Mouse (Mus musculus) cortical plate, adult 2 months (tissue): ENCODE measurements around the gene Stambp. TPM values are rescaled to one million over a fixed set of nuclear protein-coding genes. Genes with fewer than 3 reads are reported as not detected.

ENCODE experiments used
- H3K27ac ChIP-seq: fragments of 200-500 bp; 2 replicates; pipeline ENCODE4 v1.5.1; 2012; ENCODE audit warnings: low read length, control low read depth, inconsistent platforms; ENCODE audit not compliant: insufficient read depth
- H3K4me1 ChIP-seq: fragments of 200-500 bp; 2 replicates; pipeline ENCODE4 v1.6.1; 2011; ENCODE audit warnings: low read length; ENCODE audit not compliant: control insufficient read depth, insufficient read depth
- H3K4me3 ChIP-seq: fragments of 200-500 bp; 2 replicates; pipeline ENCODE4 v1.5.1; 2011; ENCODE audit warnings: mild to moderate bottlenecking, low read length, control low read depth; ENCODE audit not compliant: insufficient read depth
- CTCF ChIP-seq: fragments of 200-500 bp; IDR thresholded peaks from 2 replicates; pipeline ENCODE4 v1.5.1; 2011; ENCODE audit warnings: mild to moderate bottlenecking, control low read depth, low read length; ENCODE audit not compliant: insufficient read depth; ENCODE audit errors: extremely low read depth
- POLR2A ChIP-seq: fragments of 200-500 bp; IDR thresholded peaks from 2 replicates; pipeline ENCODE4 v1.6.1; 2011; ENCODE audit warnings: mild to moderate bottlenecking, low read length, control low read depth; ENCODE audit not compliant: insufficient read depth; ENCODE audit errors: extremely low read depth
- polyA plus RNA-seq: library from polyadenylated mRNA; depleted of rRNA; stranded (reverse); fragments of >200 nt; gene quantifications from 2 replicates; pipeline ENCODE4 v1.2.3, GENCODE M21; 2012; rRNA removed

The Stambp gene
- polyA plus RNA-seq, result 36.4 and 37.4 TPM in 2 replicates

DNA sequence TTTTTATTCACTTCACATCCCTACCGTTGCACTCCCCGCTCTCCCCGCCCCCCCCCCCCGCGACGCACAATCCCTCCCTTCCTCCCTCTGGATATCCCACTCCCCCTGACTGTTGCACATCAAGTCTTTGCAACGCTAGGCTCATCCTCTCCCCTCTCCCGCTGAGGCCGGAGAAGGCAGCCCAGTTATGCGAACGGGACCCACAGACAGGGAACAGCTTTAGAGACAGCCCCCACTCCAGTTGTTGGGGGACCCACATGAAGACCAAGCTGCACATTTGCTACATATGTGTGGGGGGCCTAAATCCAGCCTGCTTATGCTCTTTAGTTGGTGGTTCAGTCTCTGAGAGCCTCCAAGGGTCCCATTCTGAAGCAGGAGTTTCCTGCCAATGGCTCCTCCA lies at the start of gene Stambp:
Gene Stambp, minus strand, starts transcription at position 59 of the 400 bp plus-strand sequence.
- peak within 1 kb of the TSS; percentile 82 for H3K4me3 ChIP-seq
- peak within 1 kb of the TSS; percentile 81; the same call in 1 of the 2 replicates for H3K27ac ChIP-seq
- peaks cover 3% of the 10 kb centered on the region for H3K4me1 ChIP-seq
- TF ChIP-seq POLR2A, result no peak
- TF ChIP-seq CTCF, result no peak

GRCm38 (mm10) chr6:83619955-83620354 lies 47.4 kb upstream of the Stambp start:
- TF ChIP-seq CTCF, result no peak
- TF ChIP-seq POLR2A, result no peak
- H3K4me1 ChIP-seq, result no peaks in the 10 kb centered on the region
- H3K4me3 ChIP-seq, result no peak overlapping the region
- H3K27ac ChIP-seq, result no peak overlapping the region

- Histone ChIP-seq H3K27ac (no peak overlapping the region), H3K4me1 (no peaks in the 10 kb centered on the region)
Measured at GRCm38 (mm10) chr6:83617581-83618335, 45.2 kb upstream of the Stambp start.

DNA sequence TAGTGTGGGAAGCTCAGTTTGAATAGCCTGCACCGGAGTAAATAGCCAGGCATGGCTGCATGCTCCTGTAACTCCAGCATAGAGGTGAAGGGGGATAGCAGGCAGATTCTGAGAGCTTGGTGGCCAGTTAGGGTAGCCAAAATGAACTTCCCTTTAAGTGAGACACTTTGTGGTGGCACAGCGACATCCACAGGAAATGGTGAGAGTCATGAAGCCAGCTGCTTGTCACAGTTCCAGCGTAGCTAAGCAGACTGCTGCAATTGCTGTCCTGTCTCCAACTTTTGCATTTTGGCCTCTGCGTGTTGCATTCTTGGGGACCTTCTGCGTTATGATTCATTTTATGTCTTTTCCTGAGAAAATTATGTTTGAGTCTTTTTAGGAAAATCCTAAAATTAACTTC lies 44.0 kb upstream of the Stambp start:
- Histone ChIP-seq H3K4me3 (no peak overlapping the region), H3K4me1 (no peaks in the 10 kb centered on the region), H3K27ac (no peak overlapping the region)
- peak; percentile 41 for TF ChIP-seq CTCF
- no peak for TF ChIP-seq POLR2A

More at GRCm38 (mm10) chr6:83617581-83618335, 45.2 kb upstream of the Stambp start:
- no peak overlapping the region for H3K4me3 ChIP-seq
- TF ChIP-seq POLR2A, result no peak
- no peak for TF ChIP-seq CTCF

GRCm38 (mm10) chr6:83614469-83614868 lies 41.9 kb upstream of the Stambp start:
- no peak overlapping the region for H3K27ac ChIP-seq
- H3K4me1 ChIP-seq, result no peaks in the 10 kb centered on the region
- no peak overlapping the region for H3K4me3 ChIP-seq
- TF ChIP-seq CTCF (no peak), POLR2A (no peak)

- no peak overlapping the region for H3K27ac ChIP-seq
- TF ChIP-seq POLR2A, result no peak
- TF ChIP-seq CTCF, result no peak
- H3K4me1 ChIP-seq, result no peaks in the 10 kb centered on the region
- no peak overlapping the region for H3K4me3 ChIP-seq
Measured at GRCm38 (mm10) chr6:83612976-83613375, 40.4 kb upstream of the Stambp start.

- no peak for TF ChIP-seq CTCF
- TF ChIP-seq POLR2A, result no peak
- H3K27ac ChIP-seq, result peak overlapping the region; percentile 1; the same call in 1 of the 2 replicates
- no peak overlapping the region for H3K4me3 ChIP-seq
- no peaks in the 10 kb centered on the region for H3K4me1 ChIP-seq
Measured at GRCm38 (mm10) chr6:83599636-83600174, 27.2 kb upstream of the Stambp start.

DNA sequence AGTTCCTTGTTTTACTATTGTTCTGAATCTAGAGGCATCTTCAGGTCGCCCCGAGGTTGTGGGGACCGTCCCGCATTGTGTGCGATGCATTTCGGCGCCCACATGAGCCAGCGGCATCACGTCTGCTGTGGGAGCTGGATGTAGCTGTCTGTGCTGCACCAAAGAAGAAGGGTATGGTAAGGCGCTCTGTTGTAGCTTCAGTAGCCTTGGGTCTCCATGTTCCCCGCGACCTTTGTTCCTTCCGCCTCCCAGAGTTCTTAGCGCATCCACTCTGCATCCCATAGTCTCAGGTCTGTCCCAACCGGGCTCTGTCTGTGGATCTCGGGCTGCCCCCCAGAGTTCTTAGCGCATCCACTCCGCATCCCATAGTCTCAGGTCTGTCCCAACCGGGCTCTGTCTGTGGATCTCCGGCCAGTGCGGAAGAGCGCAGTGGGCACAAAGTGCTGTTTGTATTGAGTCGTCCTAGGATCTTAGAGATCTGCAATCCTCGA lies 26.6 kb upstream of the Stambp start:
- no peak for TF ChIP-seq POLR2A
- no peak for TF ChIP-seq CTCF
- H3K27ac ChIP-seq, result peak overlapping the region; percentile 1; the same call in 1 of the 2 replicates

DNA sequence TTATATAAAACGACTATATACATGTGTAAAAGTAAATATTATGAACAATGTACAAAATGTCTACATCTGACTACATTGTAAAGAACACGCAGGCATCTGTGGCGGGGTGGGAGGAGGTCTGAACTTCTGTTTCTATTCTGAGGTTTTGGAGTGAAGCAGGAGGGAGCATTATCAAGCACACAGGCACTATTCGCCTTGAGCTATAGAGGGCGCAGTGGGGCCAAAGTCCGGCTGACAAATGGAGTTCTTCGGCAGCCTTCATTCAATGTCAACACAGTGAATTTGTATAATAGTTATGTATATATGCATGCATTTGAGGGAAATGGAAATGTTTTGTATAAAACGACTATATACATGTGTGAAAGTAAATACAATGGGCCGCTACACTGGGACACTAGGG lies 26.1 kb upstream of the Stambp start:
- Histone ChIP-seq H3K4me3 (no peak overlapping the region), H3K27ac (no peak overlapping the region), H3K4me1 (no peaks in the 10 kb centered on the region)
- TF ChIP-seq CTCF, result peak; percentile 65
- no peak for TF ChIP-seq POLR2A

More for the DNA sequence above, 26.6 kb upstream of the Stambp start:
- no peaks in the 10 kb centered on the region for H3K4me1 ChIP-seq
- no peak overlapping the region for H3K4me3 ChIP-seq

DNA sequence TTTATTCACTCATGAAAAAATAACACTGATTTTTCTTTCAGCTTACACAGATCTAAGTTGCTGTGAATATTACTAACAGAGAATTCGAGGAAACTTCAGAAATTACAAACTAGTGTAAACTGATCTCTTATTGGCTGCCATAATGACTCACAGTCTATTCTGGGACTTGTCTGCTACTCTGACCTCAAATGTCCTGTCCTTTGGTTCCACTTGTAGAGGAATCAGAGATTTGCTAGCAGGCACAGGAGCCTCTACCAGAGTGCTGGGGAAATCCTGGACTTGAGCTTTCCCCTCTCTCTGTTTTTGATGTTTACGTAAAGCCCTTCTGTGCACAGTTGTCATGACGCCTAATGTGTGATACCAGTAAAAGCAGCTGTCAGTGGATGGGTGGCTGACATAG lies 25.5 kb upstream of the Stambp start:
- TF ChIP-seq POLR2A (no peak), CTCF (no peak)
- Histone ChIP-seq H3K4me1 (no peaks in the 10 kb centered on the region), H3K4me3 (no peak overlapping the region), H3K27ac (no peak overlapping the region)
